Mouse (Mus musculus): ENCODE results near the gene Gm11114. TPM values are rescaled to one million over a fixed set of nuclear protein-coding genes. Genes with fewer than 3 reads are reported as not detected.
A peak's percentile ranks its signal among the peaks of the same experiment; 100 is the strongest.

The Gm11114 gene
- not detected in 2 replicates for polyA plus RNA-seq (2012; rRNA removed)

DNA sequence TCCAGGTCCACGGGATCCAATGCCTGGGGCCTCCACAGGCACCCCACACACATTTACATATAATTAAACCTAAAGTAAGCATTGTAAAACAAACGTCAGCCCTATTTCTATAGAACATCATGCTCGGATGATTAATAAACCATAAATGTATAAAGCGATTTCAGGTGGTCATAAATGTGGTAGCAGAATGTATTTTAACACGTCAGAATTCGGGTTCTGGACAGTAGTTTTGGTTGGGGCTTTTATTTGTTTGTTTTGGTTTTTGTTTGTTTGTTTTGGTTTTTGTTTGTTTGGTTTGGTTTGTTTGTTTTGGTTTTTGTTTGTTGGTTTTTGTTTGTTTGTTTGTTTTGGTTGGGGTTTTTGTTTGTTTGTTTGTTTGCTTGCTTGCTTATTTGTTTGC, at the start of gene Gm11114:
Gene Gm11114 (plus strand): TSS at position 301 of the 400 bp plus-strand sequence.
- no peak for DNase-seq (ENCODE audit: extremely low spot score in 1 of 2, low spot score in 1 of 2)

DNA sequence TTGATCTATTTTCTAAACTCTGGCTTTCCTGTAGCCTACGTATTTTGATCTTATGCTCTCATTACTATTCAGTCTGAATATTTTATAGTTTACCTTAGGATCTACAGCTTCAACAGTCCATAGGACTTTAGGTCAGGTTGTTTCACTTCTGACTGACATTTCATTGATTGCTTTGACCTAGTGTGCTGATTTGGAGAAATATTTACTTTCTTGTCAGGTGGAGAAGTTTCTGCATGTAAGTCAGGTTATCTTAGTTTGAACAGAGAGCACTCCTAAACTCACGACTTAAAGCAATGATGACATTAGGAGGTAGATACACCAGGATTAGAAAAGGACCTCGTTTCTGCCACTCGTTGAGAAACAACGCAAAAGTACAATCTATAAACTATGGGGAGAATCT, 45.7 kb upstream of the Gm11114 start:
- DNase-seq (ENCODE audit: extremely low spot score in 1 of 2, low spot score in 1 of 2) = no peak

DNA sequence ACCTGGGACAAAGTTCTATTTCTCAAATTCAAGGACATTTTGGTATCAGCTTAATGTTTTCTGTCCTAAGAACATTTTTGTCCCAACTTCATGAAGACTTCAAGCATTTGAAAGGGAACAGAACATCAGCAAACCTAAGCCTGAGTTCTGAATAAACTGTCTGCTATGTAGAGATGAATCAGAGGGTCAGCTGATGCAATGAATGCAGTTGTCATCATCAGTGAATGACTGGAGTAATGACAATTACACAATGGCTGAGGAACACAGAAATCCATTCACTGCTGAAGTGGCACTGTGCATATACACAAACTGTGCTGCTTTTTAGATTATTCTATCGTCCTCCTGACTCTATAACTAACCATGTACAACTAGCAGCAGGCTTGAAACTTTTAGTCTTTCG, 38.5 kb upstream of the Gm11114 start:
- no peak for DNase-seq (ENCODE audit: extremely low spot score in 1 of 2, low spot score in 1 of 2)

DNA sequence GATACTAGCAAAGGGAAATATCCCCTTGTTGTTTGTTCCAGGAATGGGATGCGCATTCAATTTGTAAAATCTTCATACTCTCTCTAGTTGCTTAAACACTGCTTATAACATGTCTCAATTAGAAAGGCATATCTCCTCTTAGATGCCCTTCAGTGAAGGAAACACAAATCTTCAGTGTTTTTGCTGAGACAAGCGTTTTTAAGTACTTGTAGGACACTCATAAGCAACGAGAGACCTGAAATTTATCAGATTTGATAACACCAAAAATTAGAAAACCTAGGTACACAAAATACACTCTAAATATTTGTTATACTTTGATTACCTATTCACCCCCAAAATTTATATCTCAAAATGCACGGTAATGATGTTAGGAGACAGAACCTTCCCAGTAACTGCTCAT, 9.7 kb upstream of the Gm11114 start:
- DNase-seq (ENCODE audit: extremely low spot score in 1 of 2, low spot score in 1 of 2) = no peak

DNA sequence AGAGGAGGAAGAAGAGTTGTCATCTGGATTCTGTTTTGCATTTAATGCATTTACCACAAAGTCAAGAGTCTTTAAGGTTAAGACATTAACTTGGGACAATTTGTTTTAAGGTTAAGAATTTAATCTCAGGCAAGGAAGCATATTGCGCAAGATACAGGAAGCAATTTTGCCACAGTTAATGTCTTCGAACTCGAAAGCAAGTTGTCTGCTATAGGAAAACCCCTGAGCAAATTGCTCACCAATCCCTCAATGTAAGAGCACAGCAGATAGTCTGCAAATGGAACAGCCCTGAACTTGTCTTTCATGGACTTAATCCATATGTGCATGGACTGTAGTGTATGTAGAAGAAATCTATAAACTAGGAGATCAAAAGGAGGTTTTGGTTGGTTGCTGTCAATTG, 9.2 kb upstream of the Gm11114 start:
- no peak for DNase-seq (ENCODE audit: extremely low spot score in 1 of 2, low spot score in 1 of 2)

DNA sequence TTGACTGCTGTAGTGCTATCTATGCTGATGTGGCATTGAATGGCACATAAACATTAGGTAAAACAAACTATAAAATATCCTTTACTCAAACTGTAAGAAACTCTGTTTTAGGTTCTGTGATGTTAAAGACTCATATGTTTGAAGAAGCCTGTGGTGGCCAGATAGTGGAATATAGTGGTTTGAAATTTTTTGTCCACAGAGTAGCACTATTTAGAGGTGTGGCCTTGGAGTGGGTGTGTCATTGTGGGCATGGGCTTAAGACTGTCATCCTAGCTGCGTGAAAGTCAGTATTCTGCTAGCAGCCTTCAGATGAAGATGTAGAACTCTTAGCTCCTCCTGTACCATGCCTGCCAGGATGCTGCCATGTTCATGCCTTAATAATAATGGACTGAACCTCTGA, 3.5 kb downstream of the Gm11114 start:
- no peak for DNase-seq (ENCODE audit: extremely low spot score in 1 of 2, low spot score in 1 of 2)

DNA sequence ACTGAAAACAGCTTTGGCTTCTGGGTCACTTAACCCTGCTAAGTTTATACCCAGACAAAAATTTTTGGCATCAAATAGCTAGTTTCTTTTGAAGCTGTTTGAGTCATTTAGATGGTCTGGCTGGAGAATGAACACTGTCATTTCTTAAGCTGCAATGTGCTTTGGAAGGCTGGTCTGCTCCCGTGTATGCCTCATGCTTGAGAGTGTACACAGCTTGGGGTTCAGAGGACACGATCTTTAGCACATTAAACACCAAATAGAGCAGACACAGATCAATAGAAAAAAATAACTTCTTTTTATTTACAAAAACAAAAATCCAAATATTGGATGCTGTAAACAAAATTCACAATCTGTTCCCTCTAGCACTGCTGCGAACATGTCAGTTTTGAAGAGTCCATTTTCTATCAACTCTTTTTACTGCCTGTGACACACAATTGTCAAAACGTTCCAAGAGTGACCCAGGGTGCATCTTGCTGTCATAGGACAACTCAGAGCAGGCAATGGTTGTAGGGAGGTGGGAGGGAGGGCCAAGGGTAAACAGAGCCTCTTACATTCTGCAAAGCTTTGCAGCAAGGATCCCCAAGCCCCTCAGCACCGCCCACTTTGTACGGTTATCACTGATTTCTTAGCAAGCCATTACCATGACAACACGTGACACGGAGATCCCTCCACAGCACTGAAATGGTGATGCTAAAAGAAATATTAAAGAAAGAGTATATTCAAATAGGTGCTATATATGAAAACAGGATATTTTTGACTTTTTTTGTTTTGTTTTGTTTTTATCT, 7.8 kb downstream of the Gm11114 start:
- no peak for DNase-seq (ENCODE audit: extremely low spot score in 1 of 2, low spot score in 1 of 2)

DNA sequence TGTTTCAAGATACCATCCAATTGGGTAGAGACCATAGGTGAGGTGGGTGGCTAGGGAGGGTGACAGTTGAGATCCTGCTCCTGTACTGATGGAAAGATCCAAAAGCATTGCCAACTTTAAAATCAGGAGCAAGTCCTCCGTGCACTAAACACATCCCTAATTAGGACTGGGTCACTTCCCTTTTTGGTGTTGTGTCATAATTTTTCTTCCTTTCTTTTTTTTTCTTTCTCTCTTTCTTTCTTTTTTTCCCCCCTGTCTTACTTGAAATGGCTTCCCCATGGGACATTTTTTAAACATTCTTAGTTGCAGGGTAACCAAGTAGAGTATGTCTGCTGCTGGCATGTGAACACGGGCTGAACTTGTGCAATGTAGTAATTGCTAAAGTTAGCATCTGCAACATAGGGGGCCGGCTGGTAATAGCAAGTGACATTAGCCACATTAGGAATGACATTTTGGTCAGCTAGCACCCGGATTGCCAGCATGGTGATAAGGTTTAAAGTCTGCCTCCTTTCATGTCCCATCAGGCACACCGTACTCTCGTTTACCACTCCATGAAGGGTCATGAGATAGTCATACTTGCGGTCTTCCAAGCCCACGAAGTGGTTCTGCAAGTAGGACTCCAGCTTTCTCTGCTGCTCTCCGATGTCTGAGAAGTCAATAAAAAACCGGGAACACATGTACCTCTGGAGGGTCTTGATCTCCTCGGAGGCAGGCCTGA, 11.7 kb downstream of the Gm11114 start:
- DNase-seq (ENCODE audit: extremely low spot score in 1 of 2, low spot score in 1 of 2) = no peak

DNA sequence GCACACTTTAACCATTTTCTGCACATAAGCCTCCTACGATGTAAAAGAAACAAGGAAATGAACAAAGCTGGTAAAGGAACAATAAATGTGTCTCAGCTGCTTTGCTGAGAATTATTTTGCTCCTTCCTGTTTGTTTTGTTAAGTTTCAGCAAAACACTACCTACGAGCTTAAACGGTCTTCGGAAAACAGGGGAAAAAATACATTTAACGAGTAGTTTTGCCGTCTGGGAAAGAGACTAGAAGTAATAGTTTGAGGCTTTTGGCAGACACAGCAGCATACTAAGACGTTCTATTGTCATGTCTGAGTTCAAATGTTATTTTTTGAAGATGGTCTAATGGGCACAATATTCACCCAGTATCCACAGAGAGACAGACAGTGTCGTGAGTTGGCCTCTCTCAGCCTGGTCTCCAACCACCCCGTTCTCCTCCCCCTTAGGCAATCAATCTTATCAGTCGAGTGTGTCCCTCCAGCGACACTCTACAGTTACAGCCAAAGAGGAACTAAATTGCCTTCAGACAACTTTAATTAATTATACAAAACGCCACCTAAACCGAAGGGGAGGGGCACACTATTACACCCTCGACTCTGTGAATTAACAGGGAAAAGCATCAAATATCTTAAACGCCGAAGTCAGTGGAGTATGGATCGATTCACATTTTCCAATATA, 12.8 kb downstream of the Gm11114 start:
- DNase-seq (ENCODE audit: extremely low spot score in 1 of 2, low spot score in 1 of 2) = no peak

DNA sequence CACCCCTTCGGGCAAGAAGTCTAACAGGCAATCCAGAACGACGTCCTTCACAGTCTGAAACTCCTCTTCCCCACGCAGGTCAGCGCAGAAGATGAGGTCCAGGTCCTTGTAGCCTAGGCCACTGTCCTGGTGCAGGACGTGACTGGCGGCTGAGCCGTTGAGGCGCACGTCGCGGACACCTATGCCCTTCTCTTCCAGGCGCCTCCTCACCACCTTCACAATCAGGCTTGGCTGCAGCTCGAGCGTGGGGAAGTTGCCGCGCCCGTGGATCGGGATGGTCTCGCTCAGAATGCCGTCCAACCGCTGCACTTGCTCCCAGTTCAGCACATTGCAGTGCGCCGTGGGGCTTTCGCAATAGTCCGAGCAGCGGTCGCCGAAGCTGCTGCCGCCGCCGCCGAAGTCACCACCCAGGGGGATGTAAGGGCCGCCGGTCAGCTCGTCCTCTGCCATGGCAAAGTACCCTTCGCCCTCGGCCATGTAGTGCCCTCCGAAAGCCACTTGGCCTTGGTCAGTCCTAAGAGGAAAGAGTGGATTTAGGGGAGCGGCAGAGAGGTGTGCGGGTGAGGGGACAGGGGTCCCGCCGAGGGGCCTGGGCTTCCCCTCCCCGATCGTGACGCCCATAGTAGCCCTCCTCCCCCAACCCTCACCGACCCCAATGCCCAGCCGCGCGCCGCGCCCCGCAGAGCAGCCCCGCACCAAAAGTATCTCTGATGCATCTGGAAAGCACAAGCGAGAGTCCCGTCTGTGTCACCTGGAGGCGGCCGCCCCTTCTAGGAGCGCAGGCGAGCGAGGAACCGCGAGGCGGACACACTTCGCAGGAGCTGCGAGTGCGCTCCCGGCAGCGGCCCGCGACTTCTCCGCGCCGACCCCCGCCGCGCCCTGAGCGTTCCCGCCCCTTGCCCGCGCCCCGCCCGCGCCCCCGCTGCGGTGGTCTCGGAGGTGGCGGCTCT, 14.0 kb downstream of the Gm11114 start:
- no peak for DNase-seq (ENCODE audit: extremely low spot score in 1 of 2, low spot score in 1 of 2)

DNA sequence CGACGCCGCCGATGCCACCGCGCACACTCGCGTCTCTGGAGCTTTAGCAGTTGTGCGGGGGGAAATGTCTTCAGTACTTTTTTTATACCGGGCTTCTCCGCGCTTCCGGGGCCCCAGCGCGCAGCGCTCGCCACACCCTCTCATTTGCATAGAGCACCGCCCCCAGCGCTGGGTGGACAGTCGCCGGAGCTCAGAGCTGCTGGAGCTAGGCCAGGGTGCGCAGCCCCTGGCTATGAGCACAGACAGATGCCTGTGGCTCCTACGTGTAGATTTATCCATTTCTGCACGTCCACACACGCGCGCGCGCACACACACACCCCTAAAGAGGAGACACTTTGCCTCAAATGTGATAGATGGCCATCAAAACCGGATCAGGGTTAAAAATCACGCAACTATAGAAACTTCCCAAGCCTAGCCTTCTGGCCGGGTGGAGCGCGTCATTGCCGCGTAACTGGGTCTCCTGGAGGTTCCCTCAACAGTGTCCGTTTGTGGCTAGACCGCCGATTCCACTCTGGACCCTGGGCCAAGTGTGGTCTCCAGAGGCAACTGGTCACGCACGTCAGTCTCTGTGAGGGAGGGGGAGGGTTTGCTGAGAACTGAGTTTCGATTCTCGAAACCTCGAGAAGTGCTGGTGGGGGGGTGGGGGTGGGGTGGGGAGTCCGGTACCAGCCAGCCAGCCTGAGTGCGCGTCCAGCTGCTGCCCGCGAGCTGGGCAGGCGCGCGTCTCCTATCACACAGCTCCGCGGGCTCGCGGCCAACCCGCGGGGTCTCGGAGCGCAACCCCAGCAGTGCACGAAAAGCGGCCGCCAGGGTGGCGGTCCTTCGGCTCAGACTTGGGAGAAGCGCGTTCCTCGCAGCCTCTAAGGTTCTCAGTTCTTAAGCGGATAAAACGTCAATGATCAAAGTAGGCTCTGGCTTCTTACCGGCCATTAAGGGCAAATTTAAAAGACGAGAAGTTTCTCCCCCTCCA, 15.0 kb downstream of the Gm11114 start, which contains the start of gene Tent5a:
Gene Tent5a (minus strand): TSS at position 107 of the 970 bp plus-strand sequence.
- DNase-seq (ENCODE audit: extremely low spot score in 1 of 2, low spot score in 1 of 2) = peak in 1 of 2 experiments; percentile 51

DNA sequence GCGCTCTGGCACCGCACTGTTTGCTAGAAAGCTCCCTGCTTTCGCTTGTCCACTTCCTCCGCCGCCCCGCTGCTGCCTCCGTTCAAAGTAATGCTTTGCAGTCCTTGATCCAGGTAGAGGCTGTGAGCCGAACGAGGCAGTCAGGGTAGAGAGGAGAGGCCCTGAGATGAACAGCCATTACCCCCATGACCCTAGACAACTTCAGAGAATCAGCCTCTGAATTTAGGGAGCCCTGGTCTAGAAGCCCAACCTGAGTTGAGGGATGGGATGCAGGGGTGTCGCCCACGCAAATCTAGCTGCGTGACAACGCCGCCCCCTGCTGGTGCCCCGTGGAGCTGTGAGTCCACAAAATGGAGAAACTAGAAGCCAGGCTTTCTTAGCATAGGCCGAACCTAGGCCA, 15.7 kb downstream of the Gm11114 start:
- peak; percentile 53 to 89 for DNase-seq (ENCODE audit: extremely low spot score in 1 of 2, low spot score in 1 of 2)

DNA sequence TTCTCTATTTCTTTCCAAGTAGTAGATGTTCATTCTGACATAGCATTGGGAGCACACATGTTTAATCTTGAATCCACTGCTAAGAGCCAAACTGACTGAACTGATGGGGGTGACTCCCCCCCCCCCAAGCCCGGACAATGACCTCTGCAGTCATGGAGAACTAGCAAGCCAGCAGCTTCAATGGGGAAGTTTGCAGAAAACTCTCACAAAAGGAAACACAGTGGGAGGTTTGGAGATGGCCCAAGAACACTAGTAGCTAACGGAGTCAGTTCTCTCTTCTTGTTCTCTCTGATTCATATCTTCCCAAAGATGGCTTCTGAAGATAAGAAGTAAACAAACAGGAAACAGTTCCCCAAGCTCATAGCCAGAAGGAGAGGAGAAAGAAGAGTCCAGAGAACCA, 18.9 kb downstream of the Gm11114 start:
- no peak for DNase-seq (ENCODE audit: extremely low spot score in 1 of 2, low spot score in 1 of 2)

DNA sequence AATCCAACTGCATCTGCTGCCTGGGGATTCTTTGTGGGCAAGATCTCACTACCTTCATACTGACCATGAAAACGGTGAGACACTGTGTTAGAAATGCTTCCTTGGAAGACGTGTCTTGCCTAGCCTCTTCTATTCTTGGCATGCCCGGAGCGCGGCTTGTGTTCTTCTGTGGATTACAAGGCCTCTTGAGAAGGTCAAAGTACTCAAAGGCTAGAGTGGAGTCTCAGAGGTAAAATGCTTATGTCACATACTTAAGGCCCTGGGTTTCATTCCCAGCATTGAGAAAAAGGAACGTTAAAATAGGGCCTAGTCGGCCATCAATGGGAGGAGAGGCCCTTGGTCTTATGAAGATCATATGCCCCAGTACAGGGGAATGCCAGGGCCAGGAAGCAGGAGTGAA, 23.5 kb downstream of the Gm11114 start:
- no peak for DNase-seq (ENCODE audit: extremely low spot score in 1 of 2, low spot score in 1 of 2)

DNA sequence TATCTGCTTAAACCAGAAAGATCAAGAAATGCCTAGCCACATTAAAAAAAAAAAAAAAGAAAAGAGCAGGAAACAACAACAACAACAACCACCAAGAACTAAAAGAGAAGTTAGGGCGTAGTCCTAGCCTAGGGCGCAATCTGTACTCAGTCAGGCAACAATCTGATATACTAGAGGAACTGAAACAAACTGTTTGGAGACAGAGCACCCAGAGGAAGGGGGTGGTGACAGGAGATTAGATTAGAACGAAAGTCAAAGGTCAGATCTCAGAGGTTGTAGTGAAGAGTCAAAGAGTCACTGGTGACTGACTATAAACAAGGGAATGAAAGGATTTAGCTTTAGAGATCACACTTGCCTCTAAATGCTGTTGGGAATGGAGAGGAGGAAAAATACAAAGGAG, 27.7 kb downstream of the Gm11114 start:
- no peak for DNase-seq (ENCODE audit: extremely low spot score in 1 of 2, low spot score in 1 of 2)

DNA sequence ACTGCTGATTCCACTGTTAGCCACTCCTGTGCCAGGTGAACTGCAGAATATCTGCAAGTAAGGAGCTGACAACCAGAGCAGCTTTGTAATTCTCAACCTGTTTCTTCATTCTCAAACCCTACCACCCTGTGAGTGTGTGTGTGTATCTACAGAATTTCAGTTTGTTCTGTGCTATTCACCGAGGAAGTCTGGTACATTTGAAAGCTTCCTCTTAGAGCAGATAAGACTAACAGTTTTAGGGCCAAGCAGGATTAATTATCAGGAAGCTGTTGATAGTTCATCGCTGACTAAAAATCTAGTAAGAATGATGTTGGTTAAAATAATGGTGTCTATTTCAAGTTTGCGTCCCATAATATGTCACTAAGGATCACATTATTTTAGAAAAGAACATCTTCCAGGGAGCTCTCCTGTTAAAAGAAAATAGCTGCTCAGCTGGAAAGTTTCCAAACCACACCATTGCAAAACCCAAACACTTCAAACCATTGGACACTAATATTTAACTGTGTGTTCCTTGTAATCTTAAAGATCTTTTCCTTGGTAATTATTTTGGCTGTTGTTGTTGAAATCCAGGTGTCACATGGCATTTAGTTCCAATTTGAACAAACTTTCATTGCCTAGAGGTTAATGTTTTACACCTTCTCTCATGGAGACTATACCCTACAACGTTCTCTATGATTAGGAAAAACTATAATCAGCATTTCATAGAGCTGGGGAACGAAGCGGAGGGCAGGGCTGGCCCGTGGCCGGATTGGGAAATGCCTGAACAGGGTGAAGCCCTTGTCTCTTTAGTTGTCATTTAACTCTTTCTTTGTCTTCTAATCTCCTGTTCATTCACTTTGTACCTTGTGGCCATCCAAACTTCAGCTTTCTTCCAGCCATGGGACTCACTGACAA, 30.6 kb downstream of the Gm11114 start:
- DNase-seq (ENCODE audit: extremely low spot score in 1 of 2, low spot score in 1 of 2) = no peak

DNA sequence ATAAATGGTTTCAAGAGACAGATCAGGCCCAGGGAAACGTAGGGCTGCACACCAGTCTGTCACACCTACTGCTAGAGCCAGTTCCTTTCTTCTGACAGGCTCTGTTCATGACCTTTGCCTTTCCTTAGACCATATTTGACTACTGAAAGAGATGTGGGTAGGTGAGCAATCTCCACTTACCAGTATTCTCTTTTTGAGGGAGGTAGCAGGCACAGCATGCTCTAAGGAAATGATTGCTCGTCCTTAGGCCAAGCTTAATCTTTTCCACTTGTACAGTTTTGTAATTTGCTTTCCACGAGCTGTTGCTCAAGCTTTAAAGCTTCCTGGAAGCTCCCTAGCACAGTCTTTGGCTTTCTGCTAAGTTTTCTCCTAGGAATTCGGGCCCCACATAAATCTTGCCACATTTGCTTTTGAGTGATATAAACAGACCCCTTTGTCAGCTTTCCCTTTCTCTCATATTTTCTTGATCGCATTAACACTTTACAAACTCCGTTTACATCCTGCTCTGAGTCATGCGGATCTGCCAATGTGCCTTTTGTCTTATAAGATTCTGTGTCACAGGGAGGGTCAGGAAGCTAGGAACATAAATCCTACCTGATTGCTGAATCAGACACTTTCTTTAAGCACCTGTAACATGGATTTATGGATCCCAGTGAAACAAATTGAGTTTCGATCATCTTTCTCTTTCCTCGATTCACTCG, 35.4 kb downstream of the Gm11114 start:
- DNase-seq (ENCODE audit: extremely low spot score in 1 of 2, low spot score in 1 of 2) = no peak

DNA sequence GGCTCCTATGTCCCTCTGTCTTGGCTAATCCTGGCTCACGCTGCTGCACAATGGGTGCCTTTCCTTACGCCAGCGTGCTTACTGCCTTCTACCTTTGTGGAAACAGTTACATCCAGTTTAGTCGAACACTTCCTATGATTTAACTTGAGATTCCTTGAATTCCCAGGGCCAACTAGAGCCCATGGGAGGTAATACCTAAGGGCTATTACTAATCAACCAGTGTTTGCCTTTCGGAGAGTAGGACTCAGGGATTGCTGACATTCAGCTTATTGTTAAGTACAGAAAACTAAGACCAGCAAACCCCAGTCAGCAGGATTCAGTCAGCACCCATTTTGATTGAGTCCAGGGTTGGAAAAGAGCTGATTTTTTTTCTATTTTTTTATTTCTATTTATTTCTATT, 43.0 kb downstream of the Gm11114 start:
- no peak for DNase-seq (ENCODE audit: extremely low spot score in 1 of 2, low spot score in 1 of 2)

All from frontal cortex, adult 2 months (tissue).